In the genomic region with DNA sequence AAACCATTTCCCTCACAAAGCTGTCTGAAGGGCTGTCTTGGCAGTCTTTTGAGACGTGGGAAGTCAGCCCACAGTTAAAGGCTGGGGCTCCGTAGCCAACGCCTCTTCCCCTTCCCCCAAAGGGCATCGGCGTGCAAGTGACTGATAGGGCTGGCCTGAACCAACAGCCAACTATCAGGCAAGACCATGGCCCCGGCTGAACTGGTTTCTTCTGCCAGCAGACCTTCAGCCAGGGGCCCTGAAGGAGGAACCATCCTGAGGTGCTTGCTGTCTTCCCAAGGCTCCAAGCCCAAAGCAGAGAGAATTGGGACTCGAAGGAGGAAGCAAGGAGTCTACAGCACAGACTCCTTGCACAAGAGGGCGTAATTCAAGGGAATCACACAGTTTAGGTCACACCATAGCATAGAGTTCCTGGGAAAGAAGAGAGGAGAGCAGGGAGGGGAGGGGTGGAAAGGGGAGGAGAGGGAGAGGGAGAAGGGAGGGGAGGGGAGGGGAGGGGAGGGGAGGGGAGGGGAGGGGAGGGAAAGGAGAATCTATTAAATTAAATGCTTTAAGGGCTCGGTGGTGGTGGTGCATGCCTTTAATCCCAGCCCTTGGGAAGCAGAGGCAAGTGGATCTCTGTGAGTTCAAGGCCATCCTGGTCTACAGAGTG, we compare ENCODE assay signal across 8 mouse cellular contexts. TPM values are rescaled to one million over a fixed set of nuclear protein-coding genes. Genes with fewer than 3 reads are reported as not detected.
A peak's percentile ranks its signal among the peaks of the same experiment; 100 is the strongest.
DNase-seq lines count a peak whose midpoint lies in the region; ATAC-seq and TF ChIP-seq lines count a peak whose summit lies in the region.

No protein-coding gene starts in this region.

- H3K27ac ChIP-seq in liver, embryonic 12.5 days, result peak overlapping the region; percentile 98
- H3K27ac ChIP-seq in olfactory bulb, adult 2 months (ENCODE audit: insufficient read depth, low read depth, low read length), result peak overlapping the region; percentile 66; the same call in 1 of the 2 replicates

- H3K9me3 ChIP-seq in liver, embryonic 12.5 days (replicated peaks), result no peaks in the 10 kb centered on the region

- DNase-seq in CD4-positive helper T cell, adult 2 months (ENCODE audit: low read depth, low spot score), result peak; percentile 57
- peak; percentile 93 for DNase-seq in MEL-GATA-1-ER (ENCODE audit: extremely low read depth, low read depth)
- DNase-seq in heart, postnatal 14 days, result peak; percentile 51 to 57
- no peak for DNase-seq in right cerebral cortex, adult 18-20 months
- DNase-seq in layer of hippocampus, postnatal 25 days (ENCODE audit: extremely low spot score in 1 of 2, low spot score in 1 of 2), result no peak

- intact Hi-C loops in heart, postnatal 14 days (cut with DNase I), result loop anchor here (1.0 to 5.0 kb wide), 7 partner anchors 38 to 436 kb away; partner anchors contain the start of gene Rcl1

- WGBS in liver, embryonic 12.5 days (ENCODE audit: insufficient replicate concordance), result 8% methylated on average over 9 of the region's 9 CpGs
- 18% methylated on average over 9 of the region's 9 CpGs for WGBS in olfactory bulb, adult 2 months

- H3K9ac ChIP-seq in liver, embryonic 12.5 days, result peak overlapping the region; percentile 72

- TF ChIP-seq CTCF in olfactory bulb, adult 2 months (IDR thresholded peaks at IDR 0.05; ENCODE audit: insufficient read depth, low read depth, low read length), result no peak

- no peak for TF ChIP-seq POLR2A in olfactory bulb, adult 2 months (IDR thresholded peaks at IDR 0.05; ENCODE audit: insufficient read depth, low read depth, low read length)

- H3K4me2 ChIP-seq in liver, embryonic 12.5 days, result peak overlapping the region; percentile 67

- peak; percentile 78 for ATAC-seq in erythroid progenitor cell, adult 5-6 weeks (replicated peaks; ENCODE audit: low FRiP score, poor library complexity, severe bottlenecking)
- peak; percentile 92 for ATAC-seq in liver, embryonic 12.5 days

- H3K4me1 ChIP-seq in liver, embryonic 12.5 days, result peaks cover 52% of the 10 kb centered on the region
- H3K4me1 ChIP-seq in olfactory bulb, adult 2 months (ENCODE audit: control insufficient read depth, insufficient read depth, low read length), result peaks cover 4% of the 10 kb centered on the region; the same call in 1 of the 2 replicates

- peak overlapping the region; percentile 40 for H3K4me3 ChIP-seq in liver, embryonic 12.5 days
- no peak overlapping the region for H3K4me3 ChIP-seq in olfactory bulb, adult 2 months (ENCODE audit: insufficient read depth, low read depth, low read length)

- H3K27me3 ChIP-seq in liver, embryonic 12.5 days (replicated peaks), result no peaks in the 10 kb centered on the region

- H3K36me3 ChIP-seq in liver, embryonic 12.5 days, result peaks cover 5% of the 10 kb centered on the region

RNA-seq across cellular contexts. Expression of gene Ak3, which starts 16.8 kb away (rescaled TPM):
- total RNA-seq in erythroid progenitor cell, adult 5-6 weeks (2015; ENCODE audit: low replicate concordance), result 13.0 and 19.5 TPM in 2 replicates
- total RNA-seq in erythroid progenitor cell, adult 5-6 weeks (2017; ENCODE audit: low replicate concordance), result 10.4 and 10.8 TPM in 2 replicates
- total RNA-seq in heart, postnatal 14 days (2021), result 10 to 100 TPM; 86.6 to 88.6 TPM
- polyA plus RNA-seq in liver, embryonic 12.5 days (2016; fragmentation: Nextera tagmentation; extraction: Ambion mirVana), result 56.9 and 59.3 TPM in 2 replicates
- not detected in 2 replicates for polyA plus RNA-seq in olfactory bulb, adult 2 months (2012; ENCODE audit: insufficient read depth, insufficient read length, low replicate concordance, missing spikeins)
- total RNA-seq in layer of hippocampus, postnatal 25 days (2021), result 10 to 100 TPM; 52.3 to 54.3 TPM

RNA-seq across cellular contexts. Expression of gene Rcl1, which starts 36.6 kb away (rescaled TPM):
- 7.6 and 13.8 TPM in 2 replicates for total RNA-seq in erythroid progenitor cell, adult 5-6 weeks (2015; ENCODE audit: low replicate concordance)
- total RNA-seq in erythroid progenitor cell, adult 5-6 weeks (2017; ENCODE audit: low replicate concordance), result 15.1 and 17.5 TPM in 2 replicates
- 1 to 10 TPM; 5.6 to 6.8 TPM for total RNA-seq in heart, postnatal 14 days (2021)
- 81.1 and 83.7 TPM in 2 replicates for polyA plus RNA-seq in liver, embryonic 12.5 days (2016; fragmentation: Nextera tagmentation; extraction: Ambion mirVana)
- not detected in 2 replicates for polyA plus RNA-seq in olfactory bulb, adult 2 months (2012; ENCODE audit: insufficient read depth, insufficient read length, low replicate concordance, missing spikeins)
- total RNA-seq in layer of hippocampus, postnatal 25 days (2021), result 10 to 100 TPM; 17.6 to 18.8 TPM

Comparison
In these comparisons a context has a peak if more than half of its experiments do, and no peak if none do; other contexts are left out.
1. DNase-seq: peak in CD4-positive helper T cell, adult 2 months (single experiment), MEL-GATA-1-ER (single experiment) and heart, postnatal 14 days (2 of 2); none in right cerebral cortex, adult 18-20 months (single experiment) and layer of hippocampus, postnatal 25 days (0 of 2).